Mouse (Mus musculus) bone marrow macrophage, adult 2 months (primary cell): ENCODE data around the gene Ube2l3.

ENCODE experiments used
- CTCF ChIP-seq: IDR thresholded peaks from 2 replicates; pipeline ENCODE4 v1.5.1; 2012; ENCODE audit warnings: low read depth, mild to moderate bottlenecking, low read length, moderate library complexity
- POLR2A ChIP-seq: IDR thresholded peaks from 2 replicates; pipeline ENCODE4 v1.6.1; 2012; ENCODE audit warnings: mild to moderate bottlenecking, low read depth, low read length, borderline replicate concordance

- TF ChIP-seq POLR2A (no peak), CTCF (no peak)
Observed at GRCm38 (mm10) chr16:17232794-17233701, 30.6 kb upstream of the Ube2l3 start, which contains the start of gene Hic2.
